Mouse (Mus musculus) stomach, embryonic 16.5 days (tissue): Measurements from ENCODE around the gene Slc9a1. TPM values are rescaled to one million over a fixed set of nuclear protein-coding genes. Genes with fewer than 3 reads are reported as not detected.

ENCODE experiments used
- ATAC-seq: fragments of 200-750 bp; cut with Nextera tagmentation; 2 replicates; pipeline ENCODE4 v1.8.0; 2017; ENCODE audit warnings: moderate number of reproducible peaks, moderate TSS enrichment; ENCODE audit not compliant: insufficient read depth, low FRiP score
- H3K27ac ChIP-seq: fragments of 300-500 bp; sonication (generic); 2 replicates; pipeline ENCODE4 v1.5.1; 2014; ENCODE audit warnings: low read length
- H3K27me3 ChIP-seq: fragments of 300-500 bp; sonication (generic); 2 replicates; pipeline ENCODE4 v1.6.1; 2014; ENCODE audit warnings: low read length, control low read depth, mixed read lengths; ENCODE audit not compliant: control insufficient read depth, insufficient read depth
- H3K36me3 ChIP-seq: fragments of 300-500 bp; sonication (generic); 2 replicates; pipeline ENCODE4 v1.6.1; 2014; ENCODE audit warnings: low read length; ENCODE audit not compliant: control insufficient read depth, insufficient read depth
- H3K4me1 ChIP-seq: fragments of 300-500 bp; sonication (generic); 2 replicates; pipeline ENCODE4 v1.6.1; 2014; ENCODE audit warnings: low read length, control low read depth, mixed read lengths; ENCODE audit not compliant: control insufficient read depth, insufficient read depth
- H3K4me2 ChIP-seq: fragments of 300-500 bp; sonication (generic); 2 replicates; pipeline ENCODE4 v1.6.1; 2014; ENCODE audit warnings: low read depth, low read length, mixed read lengths
- H3K4me3 ChIP-seq: fragments of 300-500 bp; sonication (generic); replicated peaks from 2 replicates; pipeline ENCODE4 v1.5.1; 2014; ENCODE audit warnings: mild to moderate bottlenecking, low read length
- H3K9ac ChIP-seq: fragments of 300-500 bp; sonication (generic); 2 replicates; pipeline ENCODE4 v1.6.1; 2014; ENCODE audit warnings: low read length
- H3K9me3 ChIP-seq: fragments of 300-500 bp; sonication (generic); replicated peaks from 2 replicates; pipeline ENCODE4 v1.6.1; 2016; ENCODE audit warnings: low read length, control low read depth; ENCODE audit not compliant: control insufficient read depth
- WGBS: fragments of 180-500 bp; shearing (Covaris S2); extraction: QIAGEN DNeasy Blood & Tissue Kit; methylation state at CpG from one replicate; pipeline ENCODE4 v1.1.7; 2014; 5-methylcytosine and 5-hydroxymethylcytosine counted together
- polyA plus RNA-seq: library from polyadenylated mRNA; unstranded; fragments of >200 nt; fragmentation: Nextera tagmentation; extraction: Ambion mirVana; gene quantifications from 2 replicates; pipeline ENCODE4 v1.2.1, GENCODE M21; 2015

The Slc9a1 gene
- polyA plus RNA-seq, 1 experiment from 2014 or later = 10.1 TPM

DNA sequence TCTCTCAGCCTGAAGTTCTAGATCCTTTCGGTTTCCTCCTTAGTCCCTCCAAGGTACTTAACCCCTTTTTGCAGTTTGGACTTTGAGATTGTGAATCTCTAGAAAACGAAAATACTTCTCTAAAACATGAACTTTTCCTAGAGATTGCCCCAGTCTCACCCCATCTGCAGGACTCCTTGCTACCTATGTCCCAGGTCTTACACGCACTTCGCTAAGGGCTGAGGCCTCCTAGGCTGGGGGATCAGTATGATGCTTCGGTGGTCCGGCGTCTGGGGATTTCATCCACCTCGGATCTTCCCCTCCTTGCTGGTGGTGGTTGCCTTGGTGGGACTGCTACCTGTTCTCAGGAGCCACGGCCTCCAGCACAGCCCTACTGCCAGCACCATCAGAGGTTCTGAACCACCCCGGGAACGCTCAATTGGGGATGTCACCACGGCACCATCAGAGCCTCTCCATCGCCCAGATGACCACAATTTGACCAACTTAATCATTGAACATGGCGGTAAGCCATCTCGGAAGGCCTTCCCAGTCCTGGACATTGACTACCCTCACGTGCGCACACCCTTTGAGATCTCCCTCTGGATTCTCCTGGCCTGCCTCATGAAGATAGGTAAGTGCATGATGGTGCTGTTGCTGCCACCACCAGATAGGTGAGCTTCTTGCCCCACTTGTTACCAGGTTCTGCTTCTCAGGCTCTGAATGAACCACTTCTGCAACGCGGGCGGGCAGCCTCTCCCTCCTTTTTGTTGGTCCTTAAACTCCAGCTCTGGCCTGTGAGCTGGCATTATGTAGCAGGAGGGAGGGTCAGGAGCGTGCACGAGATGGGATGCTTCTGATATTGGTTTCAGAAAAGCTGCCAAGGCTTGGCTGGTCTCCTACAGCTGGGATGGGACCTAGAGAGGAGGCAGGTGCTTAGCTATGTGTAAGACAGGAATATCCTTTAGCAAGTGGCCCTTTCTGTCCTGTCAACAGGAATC lies 1.1 kb downstream of the Slc9a1 start:
- ATAC-seq = no peak
- H3K4me3 ChIP-seq = peak overlapping the region; percentile 87
- peaks cover 4% of the 10 kb centered on the region; the same call in 1 of the 2 replicates for H3K36me3 ChIP-seq
- peak overlapping the region; percentile 95 for H3K9ac ChIP-seq
- H3K27ac ChIP-seq = peak overlapping the region; percentile 87
- peaks cover 40% of the 10 kb centered on the region for H3K4me1 ChIP-seq
- H3K4me2 ChIP-seq = peak overlapping the region; percentile 91
- H3K27me3 ChIP-seq = no peaks in the 10 kb centered on the region
- 60% methylated on average over 22 of the region's 22 CpGs for WGBS
- H3K9me3 ChIP-seq = no peaks in the 10 kb centered on the region

DNA sequence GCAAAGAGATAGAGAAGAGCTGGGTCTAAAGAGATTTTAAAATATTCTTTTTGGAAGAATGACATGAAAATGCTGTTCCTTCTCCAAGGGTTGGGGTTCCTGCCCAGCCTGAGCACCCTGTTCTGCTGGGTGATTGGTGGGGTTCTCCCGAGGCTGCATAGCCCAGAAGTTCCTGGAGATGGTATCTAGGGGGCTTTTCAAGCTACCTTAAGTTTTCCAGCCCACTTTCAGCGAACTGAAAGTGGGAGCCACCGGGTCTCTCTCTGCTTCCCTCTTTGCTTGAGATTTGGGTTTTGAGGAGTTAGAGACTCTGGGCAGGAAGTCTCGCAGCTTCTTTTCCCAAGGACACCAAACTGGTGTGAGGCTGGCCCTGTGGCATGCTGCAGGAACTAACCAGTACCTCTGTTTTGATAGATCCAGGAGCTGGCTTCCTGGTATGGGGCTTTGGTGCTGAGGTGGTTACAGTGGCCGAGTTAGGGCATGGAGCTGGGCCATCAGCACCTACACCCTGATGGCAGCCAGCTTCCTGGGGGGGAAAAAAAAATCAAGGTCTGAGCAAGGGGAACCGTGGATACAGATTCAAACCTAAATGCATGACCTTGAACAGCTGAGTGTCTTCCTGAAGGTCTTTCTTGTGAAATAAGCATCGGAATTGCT lies 2.2 kb downstream of the Slc9a1 start:
- peak overlapping the region; percentile 91 for H3K4me2 ChIP-seq
- peak overlapping the region; percentile 95 for H3K9ac ChIP-seq
- peaks cover 4% of the 10 kb centered on the region; the same call in 1 of the 2 replicates for H3K36me3 ChIP-seq
- peak overlapping the region; percentile 87 for H3K4me3 ChIP-seq
- H3K4me1 ChIP-seq = peaks cover 43% of the 10 kb centered on the region
- H3K27me3 ChIP-seq = no peaks in the 10 kb centered on the region
- ATAC-seq = no peak
- H3K9me3 ChIP-seq = no peaks in the 10 kb centered on the region
- no peak overlapping the region for H3K27ac ChIP-seq
- WGBS = 54% methylated on average over 7 of the region's 7 CpGs

DNA sequence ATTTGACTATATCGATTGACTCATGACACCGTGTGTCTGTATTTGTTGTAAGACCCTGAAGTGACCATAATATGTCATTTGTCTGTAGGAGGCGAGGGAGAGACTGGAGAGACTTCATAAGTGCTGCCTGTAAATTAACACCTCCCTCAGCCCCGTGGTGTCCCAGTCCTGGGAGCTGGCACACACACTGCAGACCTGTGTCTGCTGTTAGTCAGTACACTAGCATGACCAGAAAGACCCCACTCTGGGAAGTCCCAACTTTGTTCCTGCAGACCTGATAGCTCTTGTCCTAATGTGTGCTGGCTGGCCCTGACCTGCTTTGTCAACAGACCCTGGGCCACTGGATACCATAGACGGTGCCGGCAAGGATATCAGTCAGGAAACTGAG lies 2.8 kb downstream of the Slc9a1 start:
- no peaks in the 10 kb centered on the region for H3K27me3 ChIP-seq
- no peaks in the 10 kb centered on the region for H3K9me3 ChIP-seq
- H3K4me2 ChIP-seq = peak overlapping the region; percentile 91
- H3K4me1 ChIP-seq = peaks cover 46% of the 10 kb centered on the region
- H3K36me3 ChIP-seq = peaks cover 4% of the 10 kb centered on the region; the same call in 1 of the 2 replicates
- H3K4me3 ChIP-seq = peak overlapping the region; percentile 87
- H3K27ac ChIP-seq = no peak overlapping the region
- WGBS = 50% methylated on average over 6 of the region's 6 CpGs
- peak overlapping the region; percentile 95 for H3K9ac ChIP-seq
- no peak for ATAC-seq

DNA sequence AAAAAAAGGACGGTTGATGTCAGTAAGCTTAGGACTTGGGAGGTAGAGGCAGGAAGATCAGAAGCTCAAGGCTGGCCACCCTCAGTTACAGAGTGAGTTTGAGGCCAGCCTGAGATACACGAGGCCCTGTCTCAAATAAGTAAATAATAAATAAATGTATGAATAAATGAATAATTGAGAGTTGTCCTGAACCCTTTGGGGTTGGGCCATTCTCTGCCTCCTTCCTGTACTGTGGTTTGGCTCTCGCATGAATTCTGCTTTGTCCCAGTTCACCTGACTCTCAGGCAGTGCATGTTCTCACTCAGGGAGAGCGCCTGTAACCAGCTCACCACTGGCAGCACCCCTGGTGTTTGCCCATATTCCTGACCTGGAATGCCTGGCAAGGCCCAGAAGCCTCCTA lies 4.5 kb downstream of the Slc9a1 start:
- ATAC-seq = no peak
- WGBS = 72% methylated on average over 4 of the region's 4 CpGs
- H3K27ac ChIP-seq = no peak overlapping the region
- no peak overlapping the region for H3K9ac ChIP-seq
- H3K4me2 ChIP-seq = no peak overlapping the region
- H3K36me3 ChIP-seq = peaks cover 4% of the 10 kb centered on the region; the same call in 1 of the 2 replicates
- H3K9me3 ChIP-seq = no peaks in the 10 kb centered on the region
- H3K4me1 ChIP-seq = peaks cover 63% of the 10 kb centered on the region
- H3K4me3 ChIP-seq = no peak overlapping the region
- H3K27me3 ChIP-seq = no peaks in the 10 kb centered on the region

DNA sequence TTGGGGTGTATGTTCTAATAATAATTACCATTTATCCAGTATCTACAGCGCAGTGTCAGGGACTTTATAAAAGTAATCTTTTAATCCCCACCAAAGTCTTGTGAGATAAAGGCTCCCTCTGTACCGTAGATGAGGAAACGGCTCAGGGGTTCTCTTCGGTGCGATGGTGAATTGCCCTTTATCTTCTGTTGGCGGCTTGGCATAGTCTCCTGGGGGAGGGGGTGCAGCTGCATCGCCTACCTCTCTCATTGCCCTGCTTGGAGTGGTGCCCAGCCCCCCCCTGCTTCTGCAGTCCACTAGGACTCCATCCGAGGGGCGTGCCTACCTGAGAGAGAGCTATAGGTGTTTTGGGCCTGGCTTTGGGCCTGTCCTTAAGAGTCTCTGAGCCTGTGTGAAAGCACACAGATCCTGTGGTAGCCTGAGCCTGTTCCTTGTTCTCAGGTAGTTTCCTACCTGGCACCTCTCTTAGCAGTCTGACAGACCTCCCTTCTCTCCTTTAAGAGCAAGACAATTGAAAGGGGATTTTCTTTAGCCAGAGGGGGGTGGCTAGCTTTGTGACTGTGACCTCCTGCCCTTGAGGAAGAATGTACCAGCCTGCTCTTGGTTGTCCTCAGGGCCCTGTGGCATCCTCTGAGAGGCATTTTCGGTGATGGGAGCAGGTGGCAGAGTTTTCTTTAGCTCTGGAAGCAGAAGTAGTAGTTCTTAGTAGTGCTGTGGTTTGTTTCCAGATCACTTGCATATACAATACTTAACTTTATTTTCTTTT lies 6.5 kb downstream of the Slc9a1 start:
- H3K9ac ChIP-seq = no peak overlapping the region
- no peaks in the 10 kb centered on the region for H3K9me3 ChIP-seq

DNA sequence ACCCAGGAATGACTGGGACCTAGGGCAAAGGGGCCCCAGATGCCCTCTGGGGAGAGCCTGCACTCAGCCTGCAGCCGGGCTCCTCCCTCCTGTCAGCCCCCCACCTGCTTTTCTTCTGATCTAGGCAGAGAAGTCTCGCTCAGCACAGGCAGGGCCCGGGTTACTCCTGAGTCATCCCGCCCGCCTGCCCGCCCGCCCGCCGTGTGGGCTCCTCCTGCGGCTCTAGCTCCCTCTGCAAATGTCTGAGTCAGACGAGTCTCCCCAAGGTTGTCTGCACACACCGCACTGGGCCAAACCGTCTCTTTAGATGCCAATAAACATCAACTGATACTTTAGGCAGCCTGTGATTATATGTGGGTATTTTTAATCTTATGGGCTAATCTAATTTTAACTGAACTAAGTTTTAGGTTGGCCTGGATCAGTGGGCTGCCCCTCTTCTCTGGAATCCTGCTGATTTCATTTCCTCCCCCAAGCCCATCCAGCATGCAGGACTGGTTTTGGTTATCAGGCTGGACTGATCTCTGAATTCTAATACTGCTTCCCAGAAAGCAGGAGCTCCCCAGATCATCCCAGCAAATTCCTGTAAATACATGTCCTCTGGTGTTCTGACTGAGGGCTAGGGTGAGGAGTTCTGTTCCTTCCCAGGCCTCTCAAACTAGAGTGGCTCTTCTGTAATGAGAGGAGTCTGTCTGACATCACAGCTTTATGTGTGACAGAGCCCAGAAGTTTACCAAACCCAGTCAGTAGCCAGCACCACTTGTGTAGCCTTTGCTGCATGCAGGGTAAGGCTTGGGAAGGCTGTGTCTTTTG lies 8.9 kb downstream of the Slc9a1 start:
- peaks cover 4% of the 10 kb centered on the region; the same call in 1 of the 2 replicates for H3K36me3 ChIP-seq
- peak overlapping the region; percentile 36 for H3K4me2 ChIP-seq
- no peaks in the 10 kb centered on the region for H3K27me3 ChIP-seq
- no peak overlapping the region; the same call in 1 of the 2 replicates for H3K4me3 ChIP-seq
- peak; percentile 84 for ATAC-seq
- H3K27ac ChIP-seq = peak overlapping the region; percentile 90
- no peaks in the 10 kb centered on the region for H3K9me3 ChIP-seq
- H3K9ac ChIP-seq = peak overlapping the region; percentile 58
- 13% methylated on average over 13 of the region's 13 CpGs for WGBS
- H3K4me1 ChIP-seq = peaks cover 55% of the 10 kb centered on the region

More for the DNA sequence above, 6.5 kb downstream of the Slc9a1 start:
- H3K4me1 ChIP-seq = peaks cover 73% of the 10 kb centered on the region
- H3K27me3 ChIP-seq = no peaks in the 10 kb centered on the region
- no peak overlapping the region for H3K4me3 ChIP-seq
- no peak overlapping the region for H3K4me2 ChIP-seq
- H3K36me3 ChIP-seq = peaks cover 4% of the 10 kb centered on the region; the same call in 1 of the 2 replicates
- 74% methylated on average over 10 of the region's 10 CpGs for WGBS
- no peak for ATAC-seq
- H3K27ac ChIP-seq = no peak overlapping the region

DNA sequence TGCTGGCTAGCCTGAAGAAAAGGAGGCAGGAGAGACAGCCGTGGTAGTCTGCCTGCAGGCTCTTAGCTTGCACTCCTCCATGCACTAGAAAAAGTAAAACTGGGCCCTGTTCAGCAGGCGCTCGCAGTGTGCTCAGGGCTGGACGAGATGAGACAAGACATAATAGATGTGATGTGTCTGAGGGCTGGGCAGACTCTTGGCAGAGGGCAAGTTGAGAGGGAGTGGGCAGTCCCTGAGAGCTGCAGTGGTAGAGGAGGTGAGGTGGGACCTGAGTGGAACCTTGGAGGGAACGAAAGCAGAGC lies 9.5 kb downstream of the Slc9a1 start:
- Histone ChIP-seq H3K4me2 (peak overlapping the region; percentile 36), H3K27me3 (no peaks in the 10 kb centered on the region), H3K9me3 (no peaks in the 10 kb centered on the region), H3K27ac (peak overlapping the region; percentile 90), H3K4me3 (no peak overlapping the region; the same call in 1 of the 2 replicates), H3K36me3 (peaks cover 4% of the 10 kb centered on the region; the same call in 1 of the 2 replicates), H3K4me1 (peaks cover 49% of the 10 kb centered on the region), H3K9ac (peak overlapping the region; percentile 57)
- WGBS = 33% methylated on average over 5 of the region's 5 CpGs
- ATAC-seq = no peak

DNA sequence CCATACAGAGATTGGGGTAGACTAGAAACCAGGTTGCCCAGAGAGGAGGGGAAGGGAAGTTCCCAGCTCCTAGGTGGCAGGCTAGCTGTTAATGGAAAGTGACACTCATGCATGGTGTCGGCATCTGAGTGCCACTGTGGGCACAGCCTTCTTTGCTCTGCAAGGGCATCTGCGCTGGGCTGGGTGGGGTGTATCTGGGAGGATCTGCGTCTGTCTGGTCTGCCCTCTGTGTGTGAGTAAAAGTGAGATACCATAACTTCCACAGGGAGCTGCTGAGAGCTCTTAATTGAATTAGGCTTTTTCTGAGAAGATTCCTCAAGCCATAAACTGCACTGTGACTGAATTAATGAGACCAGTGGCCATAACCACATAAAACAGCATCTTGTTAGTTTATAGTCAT lies 10.4 kb downstream of the Slc9a1 start:
- no peak for ATAC-seq
- H3K4me3 ChIP-seq = no peak overlapping the region
- peak overlapping the region; percentile 42 for H3K27ac ChIP-seq
- H3K4me1 ChIP-seq = peaks cover 47% of the 10 kb centered on the region
- no peaks in the 10 kb centered on the region for H3K9me3 ChIP-seq
- no peaks in the 10 kb centered on the region for H3K27me3 ChIP-seq
- no peak overlapping the region for H3K4me2 ChIP-seq
- WGBS = 36% methylated on average over 3 of the region's 3 CpGs
- H3K36me3 ChIP-seq = peaks cover 2% of the 10 kb centered on the region; the same call in 1 of the 2 replicates
- H3K9ac ChIP-seq = no peak overlapping the region
